Mouse (Mus musculus) lung, postnatal 4 days (tissue): ENCODE results near the gene Agbl4.

ENCODE experiments used
- DNase-seq, 2 experiments: peaks; one replicate each; pipeline ENCODE4 v3.0.0; 2021

The Agbl4 gene

GRCm38 (mm10) chr4:111410731-111411130 is 1013.3 kb downstream of the Agbl4 start:
- no peak for DNase-seq

DNA sequence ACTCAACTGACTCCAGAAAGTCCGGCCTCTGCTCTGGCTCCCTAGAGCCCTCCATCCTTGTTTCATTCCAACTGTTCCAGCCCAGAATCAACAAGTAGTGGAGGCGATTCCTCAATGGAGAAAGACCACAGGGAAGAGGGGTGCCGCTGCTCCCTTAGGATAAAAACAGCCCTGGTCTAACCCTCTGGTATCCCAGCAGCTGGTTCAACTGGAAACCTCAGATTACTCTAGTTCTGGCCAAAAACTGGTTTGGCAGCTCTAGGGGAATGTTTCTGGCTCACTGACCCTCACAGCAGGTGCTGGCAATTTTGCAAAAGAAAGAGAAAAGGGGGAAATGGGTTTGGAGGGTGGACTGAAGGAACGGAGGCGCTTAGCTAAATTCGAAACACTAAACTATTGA is 1016.9 kb downstream of the Agbl4 start:
- DNase-seq, result no peak

GRCm38 (mm10) chr4:111414818-111415488 is 1017.5 kb downstream of the Agbl4 start, which contains the start of gene Bend5:
Bend5 (plus strand) TSS chr4:111415006.
- peak; percentile 81 to 87 for DNase-seq

- no peak for DNase-seq
Measured at GRCm38 (mm10) chr4:111416126-111416525, 1018.7 kb downstream of the Agbl4 start.

DNA sequence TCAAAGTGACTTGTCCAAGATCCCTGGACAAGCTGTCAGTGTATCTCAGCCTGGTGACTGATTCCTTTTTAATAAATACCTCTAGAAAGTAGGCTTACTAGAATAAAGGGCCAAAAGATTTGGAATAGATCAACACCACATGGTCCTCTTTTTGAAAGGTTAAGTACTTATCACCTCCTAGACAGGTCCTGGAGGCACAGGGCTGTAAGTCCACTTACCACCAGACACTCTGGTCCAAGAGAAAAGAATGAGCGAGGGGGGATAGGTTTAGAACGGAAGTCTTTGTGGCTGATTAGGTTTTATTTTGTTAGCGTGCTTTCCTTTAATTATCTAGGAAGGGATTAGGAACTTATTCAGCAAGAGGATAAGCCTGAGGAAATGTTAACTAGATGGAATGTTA is 1019.1 kb downstream of the Agbl4 start:
- no peak for DNase-seq

DNA sequence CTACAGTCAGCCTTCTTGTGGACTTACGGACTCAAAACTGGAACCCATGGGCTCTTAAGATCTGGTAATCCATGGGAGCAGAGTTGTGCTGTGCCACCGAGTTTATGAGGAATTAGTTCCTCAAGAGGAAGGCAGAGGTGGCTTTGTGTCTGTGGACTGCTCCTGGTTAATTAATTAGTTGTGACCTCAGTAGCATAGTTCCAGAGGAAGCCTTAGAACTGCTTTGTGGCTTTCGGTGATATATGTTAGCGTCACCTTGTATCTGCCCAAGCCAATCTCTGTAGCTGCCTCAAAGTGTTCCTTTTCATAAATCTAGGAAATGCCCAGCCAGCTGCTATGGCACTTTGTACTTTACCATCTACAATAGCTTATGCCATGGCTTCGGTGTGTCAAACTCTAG is 1020.3 kb downstream of the Agbl4 start:
- DNase-seq, result no peak

- DNase-seq, result no peak
Measured at GRCm38 (mm10) chr4:111419476-111419875, 1022.0 kb downstream of the Agbl4 start.

DNA sequence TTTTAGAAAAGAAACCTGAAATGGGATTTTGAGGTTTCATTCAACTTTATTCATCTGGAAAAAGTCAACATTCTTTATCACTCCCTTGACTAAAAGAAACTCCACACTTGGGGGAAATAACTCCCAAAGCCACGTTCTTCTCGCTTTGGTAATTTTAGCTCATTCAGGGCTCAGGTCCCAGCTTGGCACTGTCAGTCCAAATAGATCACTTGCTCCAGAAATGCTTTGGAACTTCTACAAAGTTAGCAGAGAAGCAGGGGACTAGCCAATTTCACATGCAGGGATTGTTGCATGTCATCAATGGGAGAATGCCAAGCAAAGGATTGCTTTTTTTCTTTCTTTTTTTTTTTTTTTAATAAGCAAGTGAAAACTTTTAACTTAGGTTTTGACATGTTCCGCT is 1022.6 kb downstream of the Agbl4 start:
- DNase-seq, result peak in 1 of 2 experiments; percentile 15

- DNase-seq, result no peak
Measured at GRCm38 (mm10) chr4:111420955-111421354, 1023.5 kb downstream of the Agbl4 start.

- no peak for DNase-seq
Measured at GRCm38 (mm10) chr4:111421785-111422184, 1024.3 kb downstream of the Agbl4 start.

GRCm38 (mm10) chr4:111424371-111424950 is 1027.0 kb downstream of the Agbl4 start:
- no peak for DNase-seq

GRCm38 (mm10) chr4:111425170-111425569 is 1027.7 kb downstream of the Agbl4 start:
- no peak for DNase-seq

DNA sequence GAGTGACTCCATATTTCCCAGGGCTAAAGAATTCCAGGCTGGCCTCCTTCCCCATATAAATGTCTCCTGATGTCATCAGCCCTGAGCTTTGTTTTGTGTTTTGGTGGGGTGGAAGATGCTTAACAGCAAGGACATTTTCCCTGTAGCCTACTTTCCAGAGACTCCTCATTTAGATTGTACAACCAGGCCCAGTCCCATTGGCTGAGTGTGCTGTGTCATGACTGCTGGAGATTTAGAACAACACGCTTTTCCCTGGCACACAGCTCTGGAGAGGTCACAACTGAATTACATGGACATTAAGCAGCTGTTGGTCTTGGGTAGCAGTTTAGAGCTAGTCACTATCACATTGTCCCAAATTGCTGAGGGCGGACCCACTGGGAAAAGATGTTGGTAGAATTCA is 1033.7 kb downstream of the Agbl4 start:
- DNase-seq, result peak; percentile 25 to 63

DNA sequence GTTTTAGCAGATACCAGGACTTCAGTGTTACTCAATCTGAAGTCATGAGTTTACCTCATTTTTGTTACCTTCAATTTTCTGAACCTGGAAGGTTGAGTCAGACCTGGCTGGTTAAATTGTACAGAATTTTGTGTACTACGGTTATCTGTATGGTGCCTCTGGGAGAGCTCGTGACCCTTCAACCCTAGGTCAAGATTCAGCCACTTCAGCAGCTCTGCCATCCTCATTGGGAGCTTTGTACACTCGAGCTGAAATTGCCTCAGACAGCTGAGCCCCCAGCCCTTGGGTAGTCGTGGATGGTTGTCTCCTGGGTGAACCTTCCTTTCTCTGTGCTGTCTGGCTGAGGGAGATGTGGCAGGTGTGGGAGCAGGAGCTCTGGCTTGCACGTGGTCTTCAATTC is 1034.6 kb downstream of the Agbl4 start:
- no peak for DNase-seq

GRCm38 (mm10) chr4:111432417-111432816 is 1035.0 kb downstream of the Agbl4 start:
- no peak for DNase-seq

DNA sequence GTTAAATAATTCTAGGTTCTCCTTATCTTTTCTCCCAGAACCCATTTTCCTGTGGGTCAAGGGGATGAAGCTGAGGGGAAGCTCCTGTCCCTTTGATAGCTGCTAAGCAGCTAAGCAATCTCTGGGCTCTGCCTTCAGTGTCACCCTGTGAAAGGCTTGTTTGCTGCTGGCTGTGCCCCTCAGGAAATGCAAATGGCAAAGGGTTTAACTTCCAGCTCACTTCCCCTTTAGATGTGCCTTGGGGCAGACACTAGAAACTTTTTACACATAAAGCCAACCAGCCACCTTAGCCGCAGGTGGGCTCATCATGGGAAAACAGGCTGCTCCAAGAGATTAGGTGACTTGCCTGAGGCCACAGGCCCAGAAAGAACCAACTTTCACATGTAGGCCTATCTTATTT is 1044.2 kb downstream of the Agbl4 start:
- DNase-seq, result no peak

GRCm38 (mm10) chr4:111442435-111443238 is 1045.2 kb downstream of the Agbl4 start:
- DNase-seq, result peak; percentile 48 to 71

DNA sequence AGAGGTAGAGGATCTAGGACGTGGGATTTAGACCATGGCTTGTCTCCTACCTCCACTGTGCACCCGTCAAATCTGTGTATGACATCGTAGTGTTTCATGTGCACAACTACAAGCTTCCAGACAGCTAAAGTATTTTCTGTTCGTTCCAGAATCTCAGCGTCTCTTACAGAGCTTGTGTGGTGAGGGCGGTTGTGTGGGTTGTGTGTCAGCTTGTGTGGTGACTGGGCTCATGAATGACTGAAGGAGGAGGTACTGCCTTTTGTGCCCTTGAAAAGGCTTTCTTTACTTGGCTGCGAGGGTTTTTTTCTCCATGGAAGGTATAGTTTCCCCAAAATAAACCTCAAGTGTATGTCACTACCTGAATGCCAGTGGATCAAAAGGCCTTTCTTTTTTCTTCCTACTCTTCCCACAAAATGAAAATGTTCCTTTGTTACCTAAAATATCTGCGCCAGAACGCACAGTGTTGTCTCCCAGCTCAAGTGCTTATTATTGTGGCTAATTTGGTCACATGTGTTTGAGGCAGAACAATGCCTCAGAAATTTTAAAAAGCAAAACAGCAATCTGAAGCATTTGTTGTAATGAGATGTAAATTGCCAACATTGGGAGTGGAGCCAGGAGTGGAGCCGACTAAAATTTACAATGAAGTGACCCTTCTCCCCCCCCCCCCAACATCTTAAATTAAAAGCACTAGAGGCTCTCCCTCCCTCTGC is 1046.6 kb downstream of the Agbl4 start:
- no peak for DNase-seq

GRCm38 (mm10) chr4:111444616-111445160 is 1047.2 kb downstream of the Agbl4 start:
- no peak for DNase-seq

DNA sequence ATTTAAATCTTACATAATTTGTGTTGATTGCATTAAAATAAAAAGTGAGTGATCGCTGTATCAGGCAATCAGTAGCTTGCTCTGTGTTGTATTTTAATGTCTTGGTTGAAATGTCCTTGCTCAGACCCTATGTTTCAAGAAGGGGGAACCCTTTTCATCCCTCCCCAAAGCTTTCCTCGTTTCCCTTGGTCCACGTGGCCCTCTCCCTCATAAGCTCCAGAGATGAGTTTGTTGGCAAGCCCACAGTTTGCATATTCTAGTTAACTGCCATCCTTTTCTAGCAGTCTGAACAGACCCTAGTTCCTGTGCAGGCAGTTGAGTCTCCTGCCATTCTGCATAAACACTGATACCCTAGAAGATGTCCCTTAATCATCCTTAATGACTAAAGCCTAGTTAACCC is 1050.5 kb downstream of the Agbl4 start:
- DNase-seq, result no peak

- no peak for DNase-seq
Measured at GRCm38 (mm10) chr4:111448586-111448985, 1051.1 kb downstream of the Agbl4 start.

DNA sequence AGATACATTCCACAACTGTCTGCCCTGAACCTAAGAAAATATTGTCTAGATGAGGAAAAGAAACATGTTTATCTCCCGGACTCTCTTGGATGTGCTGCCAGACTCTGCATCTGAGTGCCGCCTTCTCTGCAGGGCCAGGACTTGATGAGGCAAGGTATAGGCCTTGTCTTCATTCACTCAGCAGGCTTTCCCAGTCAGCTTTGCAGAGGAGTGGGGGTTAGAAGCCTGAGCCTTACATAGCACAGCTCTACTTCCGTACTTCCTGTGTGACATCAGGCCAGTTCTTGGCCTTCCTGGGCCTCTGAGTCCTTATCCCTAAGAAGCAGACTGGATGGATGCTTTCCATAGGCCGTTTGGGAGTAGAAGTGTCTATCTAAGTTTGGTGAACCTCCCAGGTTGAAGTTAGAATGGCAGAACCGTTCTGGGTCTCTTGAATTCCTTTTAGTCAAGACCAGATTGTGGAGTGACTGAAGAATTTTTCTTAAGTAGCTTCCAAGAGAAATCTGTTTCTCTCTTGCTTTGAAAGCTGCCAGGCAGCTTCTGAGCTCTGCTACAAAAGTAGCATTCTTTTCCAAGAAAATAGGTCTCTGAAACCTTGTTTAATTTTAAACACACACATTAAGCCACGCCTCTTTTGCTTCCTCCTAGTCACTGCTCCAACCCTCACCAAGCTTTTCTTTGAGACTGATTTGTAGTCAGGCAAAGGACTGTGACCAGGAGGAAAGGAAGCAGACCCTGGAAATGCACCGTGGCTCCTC is 1052.2 kb downstream of the Agbl4 start:
- DNase-seq, result no peak
